Mouse (Mus musculus) limb, embryonic 14.5 days (tissue): ENCODE results near the gene Sh3bgrl. TPM values are rescaled to one million over a fixed set of nuclear protein-coding genes. Genes with fewer than 3 reads are reported as not detected.

Source experiments
- ATAC-seq: fragments of 200-750 bp; cut with Nextera tagmentation; 2 replicates; pipeline ENCODE4 v1.8.0; 2017; ENCODE audit warnings: low read depth, moderate number of reproducible peaks, moderate TSS enrichment; ENCODE audit not compliant: low FRiP score
- DNase-seq: peaks from one replicate; pipeline ENCODE4 v3.0.0-alpha.2; 2015; ENCODE audit warnings: low spot score
- H3K27ac ChIP-seq: fragments of 300-500 bp; sonication (generic); replicated peaks from 2 replicates; pipeline ENCODE4 v1.5.1; 2014; ENCODE audit warnings: low read depth, mild to moderate bottlenecking, low read length, moderate library complexity, mixed read lengths
- H3K27me3 ChIP-seq: fragments of 300-500 bp; sonication (generic); 2 replicates; pipeline ENCODE4 v1.6.1; 2014; ENCODE audit warnings: low read length, mixed read lengths; ENCODE audit not compliant: control insufficient read depth, insufficient read depth
- H3K36me3 ChIP-seq: fragments of 300-500 bp; sonication (generic); 2 replicates; pipeline ENCODE4 v1.6.1; 2014; ENCODE audit warnings: mild to moderate bottlenecking, low read length, moderate library complexity, mixed read lengths; ENCODE audit not compliant: control insufficient read depth, insufficient read depth
- H3K4me1 ChIP-seq: fragments of 300-500 bp; sonication (generic); 2 replicates; pipeline ENCODE4 v1.6.1; 2014; ENCODE audit warnings: antibody characterized with exemption, low read length, mixed read lengths; ENCODE audit not compliant: control insufficient read depth, insufficient read depth
- H3K4me2 ChIP-seq: fragments of 300-500 bp; sonication (generic); replicated peaks from 2 replicates; pipeline ENCODE4 v1.6.1; 2014; ENCODE audit warnings: low read depth, mild to moderate bottlenecking, low read length, moderate library complexity; ENCODE audit not compliant: severe bottlenecking
- H3K4me3 ChIP-seq: fragments of 300-500 bp; sonication (generic); replicated peaks from 2 replicates; pipeline ENCODE4 v1.5.1; 2014; ENCODE audit warnings: low read length
- H3K9ac ChIP-seq: fragments of 300-500 bp; sonication (generic); 2 replicates; pipeline ENCODE4 v1.6.1; 2014; ENCODE audit warnings: mild to moderate bottlenecking, low read depth, low read length, moderate library complexity; ENCODE audit not compliant: severe bottlenecking
- H3K9me3 ChIP-seq: fragments of 300-500 bp; sonication (generic); 2 replicates; pipeline ENCODE4 v1.6.1; 2016; ENCODE audit warnings: low read length; ENCODE audit not compliant: control insufficient read depth
- POLR2A ChIP-seq: fragments of 200-500 bp; IDR thresholded peaks from 2 replicates; pipeline ENCODE4 v1.8.0; 2012; ENCODE audit warnings: inconsistent platforms, mild to moderate bottlenecking, moderate library complexity, borderline replicate concordance; ENCODE audit not compliant: insufficient read depth, insufficient read length; ENCODE audit errors: extremely low read depth
- WGBS: fragments of 180-500 bp; shearing (Covaris S2); extraction: QIAGEN DNeasy Blood & Tissue Kit; methylation state at CpG from one replicate; pipeline ENCODE4 v1.1.7; 2014; 5-methylcytosine and 5-hydroxymethylcytosine counted together
- polyA plus RNA-seq, 2 experiments: library from polyadenylated mRNA; depleted of rRNA in 1 of 2; stranded (reverse) in 1 of 2; unstranded in 1 of 2; fragments of >200 nt; fragmentation: Nextera tagmentation in 1 of 2; extraction: Ambion mirVana in 1 of 2; gene quantifications; 2 replicates each; pipeline versions ENCODE4 v1.2.1 to v1.2.3; 2012 to 2014

Gene Sh3bgrl
- polyA plus RNA-seq, 2 experiments: 69.0 to 89.3 TPM

GRCm38 (mm10) chrX:109175470-109175869, 80.3 kb downstream of the Sh3bgrl start:
- DNase-seq (no peak), ATAC-seq (no peak)
- no peaks in the 10 kb centered on the region for H3K4me1 ChIP-seq
- H3K4me2 ChIP-seq: no peak overlapping the region
- H3K27ac ChIP-seq: no peak overlapping the region
- no peaks in the 10 kb centered on the region for H3K36me3 ChIP-seq
- no peaks in the 10 kb centered on the region for H3K9me3 ChIP-seq
- no peaks in the 10 kb centered on the region for H3K27me3 ChIP-seq
- 62% methylated on average over 3 of the region's 3 CpGs for WGBS
- no peak for TF ChIP-seq POLR2A
- no peak overlapping the region for H3K9ac ChIP-seq
- no peak overlapping the region for H3K4me3 ChIP-seq

- no peaks in the 10 kb centered on the region for H3K4me1 ChIP-seq
- no peak overlapping the region for H3K9ac ChIP-seq
- H3K4me2 ChIP-seq: no peak overlapping the region
- DNase-seq (no peak), ATAC-seq (no peak)
- 87% methylated on average over 4 of the region's 4 CpGs for WGBS
- no peaks in the 10 kb centered on the region for H3K36me3 ChIP-seq
- no peaks in the 10 kb centered on the region for H3K9me3 ChIP-seq
- no peak for TF ChIP-seq POLR2A
- H3K4me3 ChIP-seq: no peak overlapping the region
- H3K27me3 ChIP-seq: no peaks in the 10 kb centered on the region
- H3K27ac ChIP-seq: no peak overlapping the region
Measured at GRCm38 (mm10) chrX:109184706-109185478, 89.7 kb downstream of the Sh3bgrl start.

- no peak for DNase-seq
- WGBS: 96% methylated on average over 4 of the region's 4 CpGs
Measured at GRCm38 (mm10) chrX:109189607-109190006, 94.4 kb downstream of the Sh3bgrl start.

GRCm38 (mm10) chrX:109190969-109191368, 95.8 kb downstream of the Sh3bgrl start:
- no peak for TF ChIP-seq POLR2A
- Histone ChIP-seq H3K36me3 (no peaks in the 10 kb centered on the region), H3K9me3 (no peaks in the 10 kb centered on the region), H3K4me1 (no peaks in the 10 kb centered on the region), H3K4me3 (no peak overlapping the region), H3K9ac (no peak overlapping the region), H3K4me2 (no peak overlapping the region), H3K27ac (no peak overlapping the region), H3K27me3 (no peaks in the 10 kb centered on the region)
- no peak for DNase-seq
- ATAC-seq: no peak
- WGBS: 63% methylated on average over 4 of the region's 4 CpGs

More at GRCm38 (mm10) chrX:109189607-109190006, 94.4 kb downstream of the Sh3bgrl start:
- ATAC-seq: no peak
- no peak for TF ChIP-seq POLR2A
- no peak overlapping the region for H3K4me3 ChIP-seq
- H3K4me1 ChIP-seq: no peaks in the 10 kb centered on the region
- no peak overlapping the region for H3K9ac ChIP-seq
- no peak overlapping the region for H3K27ac ChIP-seq
- H3K9me3 ChIP-seq: no peaks in the 10 kb centered on the region
- H3K4me2 ChIP-seq: no peak overlapping the region
- no peaks in the 10 kb centered on the region for H3K27me3 ChIP-seq
- H3K36me3 ChIP-seq: no peaks in the 10 kb centered on the region

- Histone ChIP-seq H3K9me3 (no peaks in the 10 kb centered on the region), H3K27ac (no peak overlapping the region), H3K4me3 (no peak overlapping the region), H3K9ac (no peak overlapping the region), H3K36me3 (no peaks in the 10 kb centered on the region), H3K27me3 (no peaks in the 10 kb centered on the region), H3K4me1 (no peaks in the 10 kb centered on the region), H3K4me2 (no peak overlapping the region)
- DNase-seq: no peak
- WGBS: 61% methylated on average over 4 of the region's 4 CpGs
- ATAC-seq: no peak
- no peak for TF ChIP-seq POLR2A
Measured at GRCm38 (mm10) chrX:109191436-109191835, 96.3 kb downstream of the Sh3bgrl start.
